17 mouse cellular contexts compared by ENCODE assay signal in genomic region chr2:6257146-6257545, GRCm38 (mm10). TPM values are rescaled to one million over a fixed set of nuclear protein-coding genes. Genes with fewer than 3 reads are reported as not detected.
DNase-seq lines count a peak whose midpoint lies in the region; ATAC-seq and TF ChIP-seq lines count a peak whose summit lies in the region.
"Had no signal": no experiment of that assay in that cellular context is flagged by ENCODE, and none has a peak within 500 bp of the region (broad histone marks: within the 10 kb centered on the region; RNA-seq: fewer than 3 reads in every experiment).

No protein-coding gene starts in this region.

- H3K27ac ChIP-seq in heart, adult 2 months, result peak overlapping the region; percentile 61
- peak overlapping the region; percentile 46; the same call in 1 of the 2 replicates for H3K27ac ChIP-seq in CH12.LX (ENCODE audit: insufficient read depth, low read depth)
- no peak overlapping the region for H3K27ac ChIP-seq in hindbrain, postnatal 0 days
- H3K27ac ChIP-seq: embryonic facial prominence, embryonic 12.5 days; hindbrain, embryonic 14.5 days had no signal

- no peak overlapping the region for H3K9ac ChIP-seq in heart, adult 2 months (ENCODE audit: low read depth, low read length)
- H3K9ac ChIP-seq in CH12.LX (ENCODE audit: insufficient read depth, low read depth), result no peak overlapping the region
- H3K9ac ChIP-seq in hindbrain, postnatal 0 days (replicated peaks; ENCODE audit: low read length), result no peak overlapping the region
- H3K9ac ChIP-seq: embryonic facial prominence, embryonic 12.5 days; hindbrain, embryonic 14.5 days; limb, embryonic 13.5 days; midbrain, embryonic 15.5 days; neural tube, embryonic 15.5 days had no signal

- WGBS in heart, adult 2 months, result 58% methylated on average over 2 of the region's 2 CpGs
- WGBS in hindbrain, postnatal 0 days, result 57% methylated on average over 2 of the region's 2 CpGs

- no peak for ATAC-seq in hindbrain, postnatal 0 days
- ATAC-seq: midbrain, embryonic 15.5 days had no signal

- H3K36me3 ChIP-seq in heart, adult 2 months (ENCODE audit: control insufficient read depth, insufficient read depth, low read length), result no peaks in the 10 kb centered on the region
- H3K36me3 ChIP-seq in CH12.LX (replicated peaks in 1 of 2; ENCODE audit: control insufficient read depth in 1 of 2, insufficient read depth in 1 of 2, low read length in 1 of 2), result no peaks in the 10 kb centered on the region
- H3K36me3 ChIP-seq in hindbrain, postnatal 0 days (ENCODE audit: insufficient read depth, low read length), result no peaks in the 10 kb centered on the region
- H3K36me3 ChIP-seq: embryonic facial prominence, embryonic 12.5 days; G1E; limb, embryonic 13.5 days; midbrain, embryonic 15.5 days; neural tube, embryonic 15.5 days had no signal

- dilution Hi-C loops in CH12.LX (cut with MboI; ENCODE audit: extremely low pct_ligation_motif_present, extremely low pct_unique_long_range_greater_than_20kb, low sequenced_read_pairs), result no loop called here

- TF ChIP-seq CTCF in heart, adult 2 months (IDR thresholded peaks at IDR 0.05), result no peak
- TF ChIP-seq CTCF in CH12.LX (conservative IDR thresholded peaks at IDR 0.05 in 1 of 2, IDR thresholded peaks at IDR 0.05 in 1 of 2; ENCODE audit: low read depth in 2 of 2, low read length in 2 of 2), result no peak
- TF ChIP-seq CTCF in hindbrain, postnatal 0 days (IDR thresholded peaks at IDR 0.05; ENCODE audit: low read depth), result no peak

- in situ Hi-C loops in CH12.LX (cut with MboI; ENCODE audit: low pct_ligation_motif_present, low pct_unique_long_range_greater_than_20kb, low sequenced_read_pairs), result no loop called here

- H3K4me3 ChIP-seq in heart, adult 2 months, result no peak overlapping the region
- H3K4me3 ChIP-seq in CH12.LX (replicated peaks in 1 of 3; ENCODE audit: low read depth in 2 of 3, low read length in 2 of 3, poor library complexity in 1 of 3), result no peak overlapping the region
- no peak overlapping the region for H3K4me3 ChIP-seq in hindbrain, postnatal 0 days (ENCODE audit: low read length)
- H3K4me3 ChIP-seq: embryonic facial prominence, embryonic 12.5 days; limb, embryonic 13.5 days; midbrain, embryonic 15.5 days; neural tube, embryonic 15.5 days had no signal

- peaks cover 4% of the 10 kb centered on the region for H3K4me1 ChIP-seq in heart, adult 2 months (ENCODE audit: control insufficient read depth, insufficient read depth, low read length)
- peaks cover 13 to 51% of the 10 kb centered on the region in 2 experiments for H3K4me1 ChIP-seq in CH12.LX (ENCODE audit: control insufficient read depth in 1 of 2, insufficient read depth in 2 of 2)
- H3K4me1 ChIP-seq in hindbrain, postnatal 0 days (ENCODE audit: insufficient read depth, low read length), result peaks cover 8% of the 10 kb centered on the region; the same call in 1 of the 2 replicates
- H3K4me1 ChIP-seq: midbrain, embryonic 15.5 days had no signal

- TF ChIP-seq RAD21 in CH12.LX (IDR thresholded peaks at IDR 0.05; ENCODE audit: low read depth, low read length), result no peak

- H3K9me3 ChIP-seq in CH12.LX (replicated peaks; ENCODE audit: low read length), result peaks cover 5% of the 10 kb centered on the region
- no peaks in the 10 kb centered on the region for H3K9me3 ChIP-seq in hindbrain, postnatal 0 days (ENCODE audit: low read length)
- H3K9me3 ChIP-seq: embryonic facial prominence, embryonic 12.5 days; midbrain, embryonic 15.5 days; neural tube, embryonic 15.5 days had no signal

- TF ChIP-seq EP300 in heart, adult 2 months (IDR thresholded peaks at IDR 0.05; ENCODE audit: insufficient read depth, low read depth, low read length), result no peak
- TF ChIP-seq EP300 in CH12.LX (IDR thresholded peaks at IDR 0.05; ENCODE audit: low read length), result no peak

- intact Hi-C loops in heart, adult 2 months (cut with DNase I), result loop anchor here (5.0 kb wide), 1 partner anchor 65 kb away; the partner anchor contains the start of gene Usp6nl
- intact Hi-C loops in left cerebral cortex, postnatal 36 days (cut with DNase I), result no loop called here

- H3K79me2 ChIP-seq in heart, adult 2 months (replicated peaks; ENCODE audit: control insufficient read depth, insufficient read depth, low read length), result no peaks in the 10 kb centered on the region
- no peaks in the 10 kb centered on the region for H3K79me2 ChIP-seq in CH12.LX (replicated peaks; ENCODE audit: control insufficient read depth, extremely low read depth, insufficient read depth, poor library complexity, severe bottlenecking)

- no peaks in the 10 kb centered on the region for H3K27me3 ChIP-seq in heart, adult 2 months (ENCODE audit: control insufficient read depth, insufficient read depth, low read length)
- H3K27me3 ChIP-seq in CH12.LX (replicated peaks), result no peaks in the 10 kb centered on the region
- H3K27me3 ChIP-seq in hindbrain, postnatal 0 days (ENCODE audit: insufficient read depth, low read length), result no peaks in the 10 kb centered on the region
- H3K27me3 ChIP-seq: embryonic facial prominence, embryonic 12.5 days; limb, embryonic 13.5 days; midbrain, embryonic 15.5 days; neural tube, embryonic 15.5 days had no signal

- DNase-seq in heart, adult 2 months, result no peak
- no peak for DNase-seq in heart, adult 18-20 months
- no peak for DNase-seq in CH12.LX (ENCODE audit: extremely low read depth)
- DNase-seq in layer of hippocampus, adult 18-20 months (ENCODE audit: low spot score in 2 of 2), result peak; percentile 68 to 85
- DNase-seq in left cerebral cortex, postnatal 36 days (ENCODE audit: low spot score in 2 of 2), result peak; percentile 66 to 72
- DNase-seq in hindbrain, postnatal 0 days (ENCODE audit: low spot score), result no peak
- no peak for DNase-seq in cerebellum, postnatal 25 days
- no peak for DNase-seq in yolk sac, embryonic 10.5 days (ENCODE audit: low spot score)
- DNase-seq: cerebellum, adult 8-10 months; thymus, adult 2 months had no signal

- H3K4me2 ChIP-seq in CH12.LX (ENCODE audit: insufficient read depth, low read depth, poor library complexity, severe bottlenecking), result peak overlapping the region; percentile 96; the same call in 1 of the 2 replicates
- no peak overlapping the region for H3K4me2 ChIP-seq in hindbrain, postnatal 0 days (ENCODE audit: low read depth, low read length)
- H3K4me2 ChIP-seq: embryonic facial prominence, embryonic 12.5 days; heart, embryonic 11.5 days; hindbrain, embryonic 14.5 days; limb, embryonic 13.5 days; midbrain, embryonic 15.5 days; neural tube, embryonic 15.5 days had no signal

- no peak for TF ChIP-seq POLR2A in heart, adult 2 months (IDR thresholded peaks at IDR 0.05; ENCODE audit: insufficient read depth, low read depth, low read length)
- TF ChIP-seq POLR2A in CH12.LX (IDR thresholded peaks at IDR 0.05; ENCODE audit: low read depth, low read length), result no peak

TF ChIP-seq in CH12.LX, 34 proteins besides CTCF, POLR2A, EP300 and RAD21:
- TF ChIP-seq TCF12 (IDR thresholded peaks at IDR 0.05; ENCODE audit: low read depth, low read length) (no peak), BHLHE40 (IDR thresholded peaks at IDR 0.05; ENCODE audit: low read depth, low read length) (no peak), E2F4 (IDR thresholded peaks at IDR 0.05; ENCODE audit: insufficient replicate concordance, low read depth, low read length) (no peak)

RNA-seq across cellular contexts. Expression of gene Echdc3, which starts 44.3 kb away (rescaled TPM):
- total RNA-seq in heart, adult 2 months (2021), result 10 to 100 TPM; 24.0 to 27.1 TPM
- 30.6 and 41.7 TPM in 2 replicates for polyA plus RNA-seq in heart, adult 2 months (2012; rRNA removed)
- 10 to 100 TPM; 30.8 to 32.2 TPM for total RNA-seq in heart, adult 18-20 months (2021)
- 13.6 and 17.4 TPM in 2 replicates for total RNA-seq in CH12.LX (2012; rRNA removed)
- total RNA-seq in CH12.LX (2014; rRNA removed), result 7.7 and 9.2 TPM in 2 replicates
- polyA plus RNA-seq in CH12.LX (2012; ENCODE audit: insufficient read length, low read depth), result 10.6 and 11.5 TPM in 2 replicates
- under 1 TPM; 0.86 to 0.99 TPM for total RNA-seq in layer of hippocampus, adult 18-20 months (2021)
- total RNA-seq in left cerebral cortex, postnatal 36 days (2021), result under 1 TPM; 0.89 to 0.97 TPM
- total RNA-seq in hindbrain, postnatal 0 days (2014; rRNA removed), result 1.5 and 1.6 TPM in 2 replicates
- polyA plus RNA-seq in hindbrain, postnatal 0 days (2015; fragmentation: Nextera tagmentation; extraction: Ambion mirVana), result 1.5 and 1.7 TPM in 2 replicates
- polyA plus RNA-seq: G1E had no signal

Comparison
In these comparisons a context has a peak if more than half of its experiments do, and no peak if none do; other contexts are left out.
1. DNase-seq: peak in layer of hippocampus, adult 18-20 months (2 of 2) and left cerebral cortex, postnatal 36 days (2 of 2); none in heart, adult 2 months (0 of 2), heart, adult 18-20 months (0 of 2), CH12.LX (single experiment), hindbrain, postnatal 0 days (single experiment), cerebellum, postnatal 25 days (0 of 2) and yolk sac, embryonic 10.5 days (single experiment).